Mouse (Mus musculus) neural tube, embryonic 12.5 days (tissue): ENCODE data around the gene AW822073. TPM values are rescaled to one million over a fixed set of nuclear protein-coding genes. Genes with fewer than 3 reads are reported as not detected.

ENCODE experiments used
- ATAC-seq: fragments of 200-750 bp; cut with Nextera tagmentation; 2 replicates; pipeline ENCODE4 v1.8.0; 2017; ENCODE audit warnings: low read depth, mild to moderate bottlenecking, moderate TSS enrichment, moderate library complexity; ENCODE audit not compliant: low FRiP score
- H3K27ac ChIP-seq: fragments of 300-500 bp; sonication (generic); 2 replicates; pipeline ENCODE4 v1.5.1; 2016
- H3K27me3 ChIP-seq: fragments of 300-500 bp; sonication (generic); replicated peaks from 2 replicates; pipeline ENCODE4 v1.6.1; 2016; ENCODE audit warnings: mild to moderate bottlenecking
- H3K36me3 ChIP-seq: fragments of 300-500 bp; sonication (generic); 2 replicates; pipeline ENCODE4 v1.6.1; 2016; ENCODE audit warnings: mild to moderate bottlenecking
- H3K4me1 ChIP-seq: fragments of 300-500 bp; sonication (generic); 2 replicates; pipeline ENCODE4 v1.6.1; 2016
- H3K4me2 ChIP-seq: fragments of 300-500 bp; sonication (generic); replicated peaks from 2 replicates; pipeline ENCODE4 v1.6.1; 2016; ENCODE audit warnings: mild to moderate bottlenecking
- H3K4me3 ChIP-seq: fragments of 300-500 bp; sonication (generic); 2 replicates; pipeline ENCODE4 v1.5.1; 2016
- H3K9ac ChIP-seq: fragments of 300-500 bp; sonication (generic); 2 replicates; pipeline ENCODE4 v1.6.1; 2016; ENCODE audit warnings: mild to moderate bottlenecking
- H3K9me3 ChIP-seq: fragments of 300-500 bp; sonication (generic); 2 replicates; pipeline ENCODE4 v1.6.1; 2016; ENCODE audit warnings: mild to moderate bottlenecking
- WGBS: fragments of 180-500 bp; shearing (Covaris S2); methylation state at CpG from one replicate; pipeline ENCODE4 v1.1.7; 2016; 5-methylcytosine and 5-hydroxymethylcytosine counted together
- polyA plus RNA-seq: library from polyadenylated mRNA; unstranded; fragments of >200 nt; fragmentation: Nextera tagmentation; extraction: Ambion mirVana; gene quantifications from 2 replicates; pipeline ENCODE4 v1.2.1, GENCODE M21; 2016

AW822073 gene
- polyA plus RNA-seq, 1 experiment from 2014 or later, result not detected

DNA sequence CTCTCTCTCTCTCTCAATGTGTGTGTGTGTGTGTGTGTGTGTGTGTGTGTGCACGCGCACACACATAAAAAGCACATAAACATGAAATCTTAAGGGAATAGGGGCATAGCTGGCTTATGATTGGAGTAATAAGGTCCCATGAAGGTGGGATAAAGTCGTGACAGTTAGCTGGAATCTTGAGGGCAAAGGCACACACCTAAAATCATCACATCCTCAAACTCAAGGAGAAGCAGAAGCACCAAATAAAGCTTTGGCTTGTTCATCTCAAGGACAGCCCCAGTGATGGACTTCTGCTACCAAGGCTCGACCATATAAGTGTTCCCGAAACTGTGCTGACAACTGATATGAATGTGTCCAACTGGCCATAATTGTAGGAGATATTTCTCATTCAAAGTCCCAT lies 9.8 kb downstream of the AW822073 start:
- no peaks in the 10 kb centered on the region for H3K4me1 ChIP-seq
- 83% methylated on average over 5 of the region's 5 CpGs for WGBS
- no peak overlapping the region for H3K9ac ChIP-seq
- ATAC-seq, result no peak
- H3K36me3 ChIP-seq, result no peaks in the 10 kb centered on the region
- no peak overlapping the region for H3K4me2 ChIP-seq
- H3K9me3 ChIP-seq, result no peaks in the 10 kb centered on the region; the same call in 1 of the 2 replicates
- no peak overlapping the region for H3K4me3 ChIP-seq
- H3K27ac ChIP-seq, result no peak overlapping the region
- H3K27me3 ChIP-seq, result no peaks in the 10 kb centered on the region

DNA sequence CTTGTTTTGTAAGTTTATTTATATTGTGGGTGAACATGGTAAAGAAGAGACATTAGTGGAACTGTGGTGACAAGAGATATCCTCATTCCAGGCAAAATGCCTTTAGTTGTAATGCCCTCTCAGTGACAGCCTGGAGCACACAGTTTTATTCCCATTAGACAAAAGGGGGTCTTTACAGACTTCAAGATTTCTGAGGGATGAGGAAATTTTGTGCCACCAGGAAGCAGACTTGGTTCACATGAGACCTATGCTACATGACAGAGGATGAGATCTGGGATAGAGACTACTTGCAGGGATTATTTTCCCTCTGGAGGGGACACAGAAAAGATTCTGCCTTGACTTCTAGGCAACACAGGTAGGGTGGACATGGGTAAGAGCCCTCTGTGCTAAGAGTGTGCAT lies 10.2 kb downstream of the AW822073 start:
- Histone ChIP-seq H3K4me3 (no peak overlapping the region), H3K27ac (no peak overlapping the region), H3K27me3 (no peaks in the 10 kb centered on the region), H3K9ac (no peak overlapping the region), H3K4me2 (no peak overlapping the region), H3K36me3 (no peaks in the 10 kb centered on the region), H3K9me3 (no peaks in the 10 kb centered on the region; the same call in 1 of the 2 replicates), H3K4me1 (no peaks in the 10 kb centered on the region)
- ATAC-seq, result no peak

GRCm38 (mm10) chr10:58212230-58212629 lies 12.5 kb downstream of the AW822073 start:
- ATAC-seq, result no peak
- H3K4me2 ChIP-seq, result no peak overlapping the region
- no peak overlapping the region for H3K4me3 ChIP-seq
- H3K27me3 ChIP-seq, result no peaks in the 10 kb centered on the region
- no peaks in the 10 kb centered on the region for H3K9me3 ChIP-seq
- H3K9ac ChIP-seq, result no peak overlapping the region
- H3K36me3 ChIP-seq, result no peaks in the 10 kb centered on the region
- H3K27ac ChIP-seq, result no peak overlapping the region
- 82% methylated on average over 7 of the region's 7 CpGs for WGBS
- no peaks in the 10 kb centered on the region for H3K4me1 ChIP-seq

DNA sequence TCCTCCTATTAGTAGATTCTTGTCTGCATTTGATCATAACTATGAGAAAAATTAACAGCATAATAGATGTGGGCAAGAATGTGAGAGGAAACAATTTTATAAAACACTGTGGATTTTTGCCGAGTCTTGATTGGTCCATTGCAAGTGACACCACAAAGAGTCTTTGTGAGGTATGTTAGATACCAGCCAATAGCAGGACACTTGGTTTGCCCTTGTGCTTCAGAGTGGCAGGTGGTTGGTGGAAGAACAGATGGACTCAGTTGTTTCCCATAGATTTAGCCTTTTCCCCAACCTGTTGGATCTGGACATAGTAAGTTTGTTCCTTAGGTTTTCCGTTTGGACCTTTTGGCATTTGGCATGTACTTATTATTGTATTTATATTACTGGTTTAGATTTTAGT lies 13.5 kb downstream of the AW822073 start:
- Histone ChIP-seq H3K4me3 (no peak overlapping the region), H3K9me3 (no peaks in the 10 kb centered on the region), H3K4me1 (no peaks in the 10 kb centered on the region), H3K4me2 (no peak overlapping the region), H3K9ac (no peak overlapping the region), H3K27me3 (no peaks in the 10 kb centered on the region), H3K36me3 (no peaks in the 10 kb centered on the region), H3K27ac (no peak overlapping the region)
- ATAC-seq, result no peak
- WGBS, result 87% methylated on average over 2 of the region's 2 CpGs

- no peak overlapping the region for H3K9ac ChIP-seq
- ATAC-seq, result no peak
- H3K36me3 ChIP-seq, result no peaks in the 10 kb centered on the region
- WGBS, result 69% methylated on average over 1 of the region's 1 CpGs
- H3K4me1 ChIP-seq, result no peaks in the 10 kb centered on the region
- no peak overlapping the region for H3K4me3 ChIP-seq
- H3K27me3 ChIP-seq, result no peaks in the 10 kb centered on the region
- no peak overlapping the region for H3K27ac ChIP-seq
- H3K4me2 ChIP-seq, result no peak overlapping the region
- H3K9me3 ChIP-seq, result no peaks in the 10 kb centered on the region
Measured at GRCm38 (mm10) chr10:58210514-58210913, 14.2 kb downstream of the AW822073 start.

- Histone ChIP-seq H3K27me3 (no peaks in the 10 kb centered on the region), H3K4me3 (no peak overlapping the region), H3K4me1 (no peaks in the 10 kb centered on the region), H3K27ac (no peak overlapping the region), H3K9me3 (no peaks in the 10 kb centered on the region), H3K4me2 (no peak overlapping the region), H3K36me3 (no peaks in the 10 kb centered on the region), H3K9ac (no peak overlapping the region)
- ATAC-seq, result no peak
- 78% methylated on average over 2 of the region's 2 CpGs for WGBS
Measured at GRCm38 (mm10) chr10:58209710-58210467, 14.8 kb downstream of the AW822073 start.

DNA sequence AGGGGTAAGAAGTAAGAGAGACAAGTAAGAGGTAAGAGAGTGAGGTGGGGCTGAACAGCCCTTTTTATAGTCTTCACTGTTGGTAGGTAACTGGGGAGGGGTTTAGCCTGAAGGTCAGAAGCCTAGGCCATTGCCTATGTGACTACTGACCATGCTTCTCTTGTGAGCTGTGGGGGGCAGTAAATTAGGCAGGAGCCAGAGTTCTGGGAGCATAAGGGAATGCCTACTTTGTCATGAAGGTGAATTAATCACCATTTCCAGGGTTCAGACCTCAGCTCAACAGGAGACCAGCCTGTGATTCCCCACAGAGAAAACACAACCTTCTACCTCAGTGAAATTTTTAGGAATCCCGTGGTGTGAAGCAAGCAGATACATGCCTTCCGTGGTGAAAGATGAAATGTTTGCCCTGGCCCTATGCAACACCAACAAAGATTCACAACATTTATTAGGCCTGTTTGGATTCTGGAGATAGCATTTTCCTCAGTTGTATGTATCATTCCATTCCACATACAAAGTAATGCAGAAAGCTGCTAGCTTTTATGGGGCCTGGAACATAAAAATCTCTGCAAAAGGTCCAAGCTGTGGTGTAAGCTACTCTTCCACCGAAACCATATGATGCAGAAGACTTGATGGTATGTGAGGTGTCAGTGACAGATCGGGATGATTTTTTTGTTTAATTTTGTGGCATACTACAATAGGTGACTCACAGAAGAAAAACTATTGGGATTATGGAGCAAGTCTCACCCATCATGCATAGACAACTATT lies 17.9 kb downstream of the AW822073 start:
- H3K9me3 ChIP-seq, result no peaks in the 10 kb centered on the region
- H3K36me3 ChIP-seq, result no peaks in the 10 kb centered on the region
- H3K9ac ChIP-seq, result no peak overlapping the region
- H3K27me3 ChIP-seq, result no peaks in the 10 kb centered on the region
- no peak overlapping the region for H3K4me2 ChIP-seq
- no peak for ATAC-seq
- no peaks in the 10 kb centered on the region for H3K4me1 ChIP-seq
- 92% methylated on average over 4 of the region's 4 CpGs for WGBS
- no peak overlapping the region for H3K4me3 ChIP-seq
- no peak overlapping the region for H3K27ac ChIP-seq

GRCm38 (mm10) chr10:58205986-58206385 lies 18.7 kb downstream of the AW822073 start:
- Histone ChIP-seq H3K36me3 (no peaks in the 10 kb centered on the region), H3K4me1 (no peaks in the 10 kb centered on the region), H3K4me3 (no peak overlapping the region), H3K9me3 (no peaks in the 10 kb centered on the region), H3K9ac (no peak overlapping the region), H3K27me3 (no peaks in the 10 kb centered on the region), H3K27ac (no peak overlapping the region), H3K4me2 (no peak overlapping the region)
- no peak for ATAC-seq
- 47% methylated on average over 1 of the region's 1 CpGs for WGBS

Other genes with a start within 250 kb of the AW822073 start
- not detected in 2 replicates for gene Duxf3, start 7.7 kb upstream of the AW822073 start, polyA plus RNA-seq
- not detected in 2 replicates for gene Gm4981, start 11.8 kb upstream of the AW822073 start, polyA plus RNA-seq
- 56.1 and 71.5 TPM in 2 replicates for gene Gcc2, start 30.6 kb upstream of the AW822073 start, polyA plus RNA-seq
- 73.0 and 78.0 TPM in 2 replicates for gene Lims1, start 98.5 kb upstream of the AW822073 start, polyA plus RNA-seq
- gene Ranbp2, start 222.0 kb upstream of the AW822073 start, polyA plus RNA-seq, result 22.7 and 22.9 TPM in 2 replicates